Mouse (Mus musculus) adrenal gland, postnatal 14 days (tissue): Measurements from ENCODE around the gene Fkbp6. TPM values are rescaled to one million over a fixed set of nuclear protein-coding genes. Genes with fewer than 3 reads are reported as not detected.
"Not testable (repeated sequence)": the region's sequence is repeated elsewhere in the genome, so short reads cannot be mapped to it uniquely, and the experiment has no call there.

Experiments used
- DNase-seq: peaks from one replicate; pipeline ENCODE4 v3.0.0; 2021; ENCODE audit warnings: mixed read lengths
- long read RNA-seq, 2 experiments: library from polyadenylated mRNA; stranded (forward); transcript quantifications; one replicate each; pipeline ENCODE4 v2.0.0; 2021
- total RNA-seq: library from RNA; stranded (reverse); gene quantifications from 2 replicates; pipeline ENCODE4 v1.2.3, GENCODE M21; 2021

Fkbp6 gene
- not detected in 2 replicates for total RNA-seq
- long read RNA-seq, experiment 1, partial matches to known transcripts: 0 of 1 reads
- long read RNA-seq, experiment 1, other reads (novel, unspliced or antisense): 0 of 1 reads
- long read RNA-seq, experiment 2: 0 reads

GRCm38 (mm10) chr5:135349862-135350261 is at the start of gene Fkbp6:
Gene Fkbp6, minus strand, starts transcription at chr5:135350044.
- DNase-seq: no peak

- DNase-seq: no peak
Observed at GRCm38 (mm10) chr5:135399382-135399781, 49.5 kb upstream of the Fkbp6 start.

GRCm38 (mm10) chr5:135395826-135396225 is 46.0 kb upstream of the Fkbp6 start:
- DNase-seq: peak; percentile 61

GRCm38 (mm10) chr5:135394004-135394823 is 44.4 kb upstream of the Fkbp6 start, which contains the start of gene Pom121:
Gene Pom121, minus strand, starts transcription at chr5:135394546.
- DNase-seq: peak; percentile 91

GRCm38 (mm10) chr5:135383771-135384170 is 33.9 kb upstream of the Fkbp6 start:
- DNase-seq: no peak

GRCm38 (mm10) chr5:135382746-135383145 is 32.9 kb upstream of the Fkbp6 start:
- DNase-seq: no peak

GRCm38 (mm10) chr5:135381356-135381925 is 31.6 kb upstream of the Fkbp6 start:
- no peak for DNase-seq

- DNase-seq: no peak
Observed at GRCm38 (mm10) chr5:135380681-135381080, 30.8 kb upstream of the Fkbp6 start.

GRCm38 (mm10) chr5:135376341-135376740 is 26.5 kb upstream of the Fkbp6 start:
- DNase-seq: no peak

GRCm38 (mm10) chr5:135375167-135375566 is 25.3 kb upstream of the Fkbp6 start:
- peak; percentile 58 for DNase-seq

GRCm38 (mm10) chr5:135373601-135374000 is 23.8 kb upstream of the Fkbp6 start:
- no peak for DNase-seq

- DNase-seq: no peak
Observed at GRCm38 (mm10) chr5:135371195-135371594, 21.4 kb upstream of the Fkbp6 start.

GRCm38 (mm10) chr5:135369787-135370654 is 20.2 kb upstream of the Fkbp6 start, which contains the start of gene Nsun5:
Gene Nsun5, plus strand, starts transcription at chr5:135369953.
- peak; percentile 97 for DNase-seq

- not testable (repeated sequence) for DNase-seq
Observed at GRCm38 (mm10) chr5:135369196-135369595, 19.4 kb upstream of the Fkbp6 start.

- DNase-seq: peak; percentile 53
Observed at GRCm38 (mm10) chr5:135368312-135368711, 18.5 kb upstream of the Fkbp6 start.

GRCm38 (mm10) chr5:135367841-135368240 is 18.0 kb upstream of the Fkbp6 start:
- no peak for DNase-seq

GRCm38 (mm10) chr5:135363540-135363939 is 13.7 kb upstream of the Fkbp6 start:
- peak; percentile 51 for DNase-seq

GRCm38 (mm10) chr5:135362572-135362971 is 12.7 kb upstream of the Fkbp6 start:
- no peak for DNase-seq

GRCm38 (mm10) chr5:135359772-135360171 is 9.9 kb upstream of the Fkbp6 start:
- peak; percentile 56 for DNase-seq

- DNase-seq: no peak
Observed at GRCm38 (mm10) chr5:135357556-135357955, 7.7 kb upstream of the Fkbp6 start.

- no peak for DNase-seq
Observed at GRCm38 (mm10) chr5:135356090-135356489, 6.2 kb upstream of the Fkbp6 start.

GRCm38 (mm10) chr5:135353564-135353963 is 3.7 kb upstream of the Fkbp6 start:
- DNase-seq: peak; percentile 47
